Mouse (Mus musculus) neural tube, embryonic 12.5 days (tissue): ENCODE measurements around the gene Fcnb. TPM values are rescaled to one million over a fixed set of nuclear protein-coding genes. Genes with fewer than 3 reads are reported as not detected.

Source experiments
- ATAC-seq: fragments of 200-750 bp; cut with Nextera tagmentation; 2 replicates; pipeline ENCODE4 v1.8.0; 2017; ENCODE audit warnings: low read depth, mild to moderate bottlenecking, moderate TSS enrichment, moderate library complexity; ENCODE audit not compliant: low FRiP score
- H3K27ac ChIP-seq: fragments of 300-500 bp; sonication (generic); 2 replicates; pipeline ENCODE4 v1.5.1; 2016
- H3K27me3 ChIP-seq: fragments of 300-500 bp; sonication (generic); replicated peaks from 2 replicates; pipeline ENCODE4 v1.6.1; 2016; ENCODE audit warnings: mild to moderate bottlenecking
- H3K36me3 ChIP-seq: fragments of 300-500 bp; sonication (generic); 2 replicates; pipeline ENCODE4 v1.6.1; 2016; ENCODE audit warnings: mild to moderate bottlenecking
- H3K4me1 ChIP-seq: fragments of 300-500 bp; sonication (generic); 2 replicates; pipeline ENCODE4 v1.6.1; 2016
- H3K4me2 ChIP-seq: fragments of 300-500 bp; sonication (generic); replicated peaks from 2 replicates; pipeline ENCODE4 v1.6.1; 2016; ENCODE audit warnings: mild to moderate bottlenecking
- H3K4me3 ChIP-seq: fragments of 300-500 bp; sonication (generic); 2 replicates; pipeline ENCODE4 v1.5.1; 2016
- H3K9ac ChIP-seq: fragments of 300-500 bp; sonication (generic); 2 replicates; pipeline ENCODE4 v1.6.1; 2016; ENCODE audit warnings: mild to moderate bottlenecking
- H3K9me3 ChIP-seq: fragments of 300-500 bp; sonication (generic); 2 replicates; pipeline ENCODE4 v1.6.1; 2016; ENCODE audit warnings: mild to moderate bottlenecking
- WGBS: fragments of 180-500 bp; shearing (Covaris S2); methylation state at CpG from one replicate; pipeline ENCODE4 v1.1.7; 2016; 5-methylcytosine and 5-hydroxymethylcytosine counted together
- polyA plus RNA-seq: library from polyadenylated mRNA; unstranded; fragments of >200 nt; fragmentation: Nextera tagmentation; extraction: Ambion mirVana; gene quantifications from 2 replicates; pipeline ENCODE4 v1.2.1, GENCODE M21; 2016

Fcnb gene
- 0.28 and 0.53 TPM in 2 replicates for polyA plus RNA-seq

DNA sequence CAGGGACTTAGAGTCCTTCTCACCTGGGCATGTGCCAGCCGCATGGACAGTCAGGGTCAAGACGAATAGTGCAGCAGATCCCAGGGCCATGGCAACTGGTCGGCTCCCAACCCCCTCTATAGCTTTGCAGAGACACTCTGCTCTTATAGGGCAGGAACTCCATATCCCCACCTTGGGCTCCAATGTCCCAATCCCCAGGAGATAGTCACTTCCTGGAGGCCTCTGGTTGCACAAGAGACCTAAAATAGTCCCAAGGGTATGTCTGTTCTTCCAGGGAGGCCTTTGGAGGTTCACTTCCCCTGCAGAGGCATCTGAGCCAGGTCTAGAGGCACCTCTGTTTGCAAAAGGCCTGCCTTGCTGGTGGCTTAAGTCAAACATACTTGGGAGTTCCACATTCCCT is at the start of gene Fcnb:
Gene Fcnb, minus strand, starts transcription at position 118 of the 400 bp plus-strand sequence.
- H3K4me3 ChIP-seq = no peak within 1 kb of the TSS
- WGBS = 85% methylated on average over 3 of the region's 3 CpGs
- ATAC-seq = no peak
- H3K27ac ChIP-seq = no peak within 1 kb of the TSS
- H3K4me2 ChIP-seq = no peak within 1 kb of the TSS
- H3K36me3 ChIP-seq = no peaks in the 10 kb centered on the region
- no peaks in the 10 kb centered on the region for H3K9me3 ChIP-seq
- no peak within 1 kb of the TSS for H3K9ac ChIP-seq
- no peaks in the 10 kb centered on the region for H3K4me1 ChIP-seq
- no peaks in the 10 kb centered on the region for H3K27me3 ChIP-seq

DNA sequence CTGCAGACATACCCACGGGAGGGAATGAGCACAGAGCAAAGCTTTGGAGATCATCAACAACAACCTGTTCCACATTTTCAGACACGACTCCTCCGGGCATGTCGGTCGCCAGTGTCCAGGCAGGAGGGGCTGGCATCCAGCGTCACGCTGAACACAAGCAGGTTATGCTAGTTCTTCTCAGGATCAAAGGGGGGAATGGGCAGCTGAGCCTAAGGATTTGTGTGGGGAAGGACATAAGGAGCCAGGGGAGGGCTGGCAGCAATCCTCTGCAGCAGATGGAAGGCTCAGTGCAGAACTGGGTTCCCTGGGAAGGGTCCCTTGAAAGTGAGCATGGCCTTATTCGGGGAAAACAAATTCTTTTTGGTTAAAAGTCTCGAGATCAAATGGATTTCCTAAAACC is 49.1 kb upstream of the Fcnb start:
- no peak overlapping the region for H3K4me2 ChIP-seq
- no peaks in the 10 kb centered on the region for H3K9me3 ChIP-seq
- H3K4me3 ChIP-seq = no peak overlapping the region
- H3K27me3 ChIP-seq = no peaks in the 10 kb centered on the region
- WGBS = 87% methylated on average over 9 of the region's 9 CpGs
- 0 out of 2 replicates have a peak, but pooled peaks cover 5% of the 10 kb centered on the region for H3K4me1 ChIP-seq
- no peak overlapping the region for H3K27ac ChIP-seq
- H3K36me3 ChIP-seq = no peaks in the 10 kb centered on the region
- ATAC-seq = no peak
- no peak overlapping the region for H3K9ac ChIP-seq

DNA sequence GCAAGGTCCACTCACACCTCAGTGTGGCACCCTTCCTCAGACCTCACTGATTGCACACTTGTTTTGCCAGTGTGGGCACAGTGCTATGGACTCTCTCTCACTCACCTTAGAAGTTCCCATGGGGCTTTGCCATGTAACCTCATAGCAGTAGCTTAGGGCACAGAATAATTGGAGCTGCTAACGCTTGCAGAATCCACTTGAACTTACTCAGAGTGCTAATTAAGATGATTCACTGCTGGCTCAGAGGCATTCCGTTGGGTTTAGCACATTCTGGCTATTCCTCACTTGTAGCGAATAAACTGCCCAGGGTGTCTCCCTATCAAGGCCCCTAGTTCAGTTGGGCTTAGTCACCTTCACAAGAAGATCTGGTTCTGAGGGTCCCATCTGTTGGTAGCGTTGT is 47.4 kb upstream of the Fcnb start:
- ATAC-seq = no peak
- Histone ChIP-seq H3K4me1 (no peaks in the 10 kb centered on the region), H3K4me3 (no peak overlapping the region), H3K9ac (no peak overlapping the region), H3K27me3 (no peaks in the 10 kb centered on the region), H3K27ac (no peak overlapping the region), H3K36me3 (no peaks in the 10 kb centered on the region), H3K9me3 (no peaks in the 10 kb centered on the region), H3K4me2 (no peak overlapping the region)
- WGBS = 81% methylated on average over 4 of the region's 4 CpGs

DNA sequence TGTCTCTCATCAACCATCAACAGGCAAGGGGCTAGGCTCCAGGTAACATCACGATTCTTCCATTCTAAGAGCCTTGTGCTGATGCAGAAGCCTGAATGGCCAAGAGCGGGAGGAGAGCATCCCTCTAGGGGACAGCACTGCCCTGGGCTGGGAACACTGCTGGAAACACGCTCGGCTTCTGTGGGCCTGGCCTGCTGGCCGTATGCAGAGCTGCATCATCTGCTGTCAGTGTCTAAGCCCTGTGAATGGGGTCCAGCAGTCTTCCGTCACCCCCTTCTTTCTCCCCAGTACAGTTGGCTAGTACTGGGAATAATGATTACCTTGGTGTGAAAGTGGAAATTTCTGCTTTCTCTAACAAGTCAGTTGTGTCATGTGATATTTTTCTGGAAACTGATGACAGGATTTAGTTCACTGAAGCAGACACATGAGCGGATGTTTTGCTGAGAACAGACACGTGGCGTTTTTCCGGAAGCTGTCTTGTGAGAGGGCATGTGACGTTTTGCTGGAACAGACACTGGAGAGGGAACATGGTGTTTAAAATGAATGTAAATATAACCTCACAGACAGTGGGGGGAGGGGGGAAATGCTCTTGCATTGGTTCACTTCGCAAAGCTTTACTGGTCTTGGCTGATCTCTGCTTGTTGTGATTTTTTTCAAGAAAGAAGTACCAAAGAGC is 42.2 kb upstream of the Fcnb start:
- ATAC-seq = no peak
- 84% methylated on average over 12 of the region's 12 CpGs for WGBS

DNA sequence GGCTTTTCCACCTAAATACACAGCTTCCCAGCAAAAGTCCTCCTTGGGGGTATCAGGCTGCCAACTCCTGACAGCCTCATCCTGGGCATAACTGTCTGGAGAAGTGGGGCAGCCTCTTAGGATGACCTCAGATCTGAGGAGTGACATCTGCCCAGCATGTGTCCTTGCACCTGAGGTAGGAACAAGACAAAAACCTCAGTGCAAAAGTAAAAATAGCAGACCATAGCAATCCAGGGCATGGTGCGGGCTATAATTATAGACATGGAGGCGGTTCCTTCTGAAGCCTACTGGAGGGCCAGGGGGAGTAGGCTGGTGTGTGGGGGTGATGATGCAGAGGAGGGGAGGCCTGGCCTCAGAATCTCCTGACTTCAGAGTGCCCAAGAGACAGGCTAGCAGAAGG is 39.2 kb upstream of the Fcnb start:
- ATAC-seq = no peak
- H3K9ac ChIP-seq = no peak overlapping the region
- H3K36me3 ChIP-seq = no peaks in the 10 kb centered on the region
- WGBS = 93% methylated on average over 2 of the region's 2 CpGs
- no peak overlapping the region for H3K4me2 ChIP-seq
- no peaks in the 10 kb centered on the region for H3K9me3 ChIP-seq
- 0 out of 2 replicates have a peak, but pooled peaks cover 3% of the 10 kb centered on the region for H3K4me1 ChIP-seq
- no peaks in the 10 kb centered on the region for H3K27me3 ChIP-seq
- no peak overlapping the region for H3K27ac ChIP-seq
- no peak overlapping the region for H3K4me3 ChIP-seq

More for the DNA sequence above, 42.2 kb upstream of the Fcnb start:
- Histone ChIP-seq H3K9me3 (no peaks in the 10 kb centered on the region), H3K4me1 (no peaks in the 10 kb centered on the region), H3K4me2 (no peak overlapping the region), H3K27ac (no peak overlapping the region), H3K36me3 (no peaks in the 10 kb centered on the region), H3K9ac (no peak overlapping the region), H3K27me3 (no peaks in the 10 kb centered on the region), H3K4me3 (no peak overlapping the region)

DNA sequence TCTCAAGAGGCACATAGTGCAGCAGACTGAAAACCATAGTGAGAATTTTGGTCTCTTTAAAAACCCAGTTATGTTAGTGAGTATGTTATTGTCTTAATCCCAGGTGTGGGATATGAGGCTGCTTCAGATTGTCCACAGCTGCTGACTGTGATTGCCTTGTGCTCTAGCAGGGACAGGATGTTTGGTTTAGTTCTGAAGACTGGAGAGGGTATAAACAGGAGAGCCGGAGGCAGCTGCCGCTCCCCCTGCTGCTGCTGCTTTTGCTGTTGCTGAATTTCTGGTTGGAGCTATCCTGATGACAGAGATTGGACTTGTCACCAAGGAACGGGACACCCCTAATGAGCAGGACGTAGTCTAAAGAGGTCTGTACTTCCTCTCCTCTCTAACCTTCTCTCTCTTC is 36.6 kb upstream of the Fcnb start:
- WGBS = 88% methylated on average over 4 of the region's 4 CpGs
- no peaks in the 10 kb centered on the region for H3K27me3 ChIP-seq
- H3K9me3 ChIP-seq = no peaks in the 10 kb centered on the region
- H3K27ac ChIP-seq = no peak overlapping the region
- no peaks in the 10 kb centered on the region for H3K36me3 ChIP-seq
- ATAC-seq = no peak
- no peak overlapping the region for H3K4me2 ChIP-seq
- peaks cover 17% of the 10 kb centered on the region for H3K4me1 ChIP-seq
- no peak overlapping the region for H3K4me3 ChIP-seq
- H3K9ac ChIP-seq = no peak overlapping the region

DNA sequence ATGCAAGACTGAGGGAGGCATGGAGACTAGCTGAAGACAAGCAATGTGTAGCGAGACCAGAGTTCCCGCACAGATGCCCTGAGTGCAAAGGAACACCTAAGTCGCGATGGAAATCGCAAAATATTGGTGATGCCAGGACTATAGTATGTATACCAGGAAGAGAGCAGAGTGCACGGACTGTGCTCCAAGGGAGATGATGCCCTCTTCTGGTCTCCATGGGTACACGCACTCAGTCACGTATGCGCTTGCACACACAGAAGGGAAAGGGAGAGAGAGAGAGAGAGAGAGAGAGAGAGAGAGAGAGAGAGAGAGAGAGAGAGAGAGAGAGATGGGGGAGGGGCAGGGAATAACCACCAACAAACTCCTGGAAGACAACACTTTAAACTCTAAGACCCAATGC is 35.7 kb upstream of the Fcnb start:
- no peaks in the 10 kb centered on the region for H3K27me3 ChIP-seq
- H3K9ac ChIP-seq = no peak overlapping the region
- H3K36me3 ChIP-seq = no peaks in the 10 kb centered on the region
- WGBS = 94% methylated on average over 9 of the region's 9 CpGs
- H3K4me2 ChIP-seq = no peak overlapping the region
- H3K4me1 ChIP-seq = peaks cover 17% of the 10 kb centered on the region
- no peak overlapping the region for H3K4me3 ChIP-seq
- H3K27ac ChIP-seq = no peak overlapping the region
- no peaks in the 10 kb centered on the region for H3K9me3 ChIP-seq
- ATAC-seq = no peak

DNA sequence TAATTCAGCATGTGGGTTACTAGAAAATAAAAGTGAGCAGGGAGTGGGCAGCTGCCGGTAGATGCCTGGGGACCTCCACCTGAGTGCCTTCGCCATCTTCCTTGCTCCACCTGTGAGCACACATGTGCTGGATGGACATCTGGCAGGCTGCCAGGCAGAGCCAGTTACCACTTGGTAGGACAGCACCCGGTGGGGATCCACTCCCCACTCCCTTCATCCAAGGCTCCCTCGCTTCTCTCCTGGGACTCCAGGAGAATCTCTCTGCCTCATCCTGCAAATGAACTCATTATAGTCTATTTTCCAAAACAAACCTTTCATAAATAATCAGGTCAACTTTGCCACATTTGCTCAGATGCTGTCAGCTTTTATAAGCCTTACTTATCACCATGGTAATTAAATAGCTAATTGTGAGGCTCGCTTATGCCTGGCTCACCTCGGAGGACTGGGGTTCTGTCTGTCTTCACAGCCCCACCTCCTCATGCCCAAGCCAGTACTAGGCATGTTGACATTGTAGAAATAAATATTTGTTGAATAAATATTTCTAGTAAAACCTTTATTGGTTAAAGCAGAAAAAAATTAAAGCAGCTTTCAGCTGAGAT is 33.9 kb upstream of the Fcnb start:
- 53% methylated on average over 6 of the region's 6 CpGs for WGBS
- Histone ChIP-seq H3K4me1 (peaks cover 17% of the 10 kb centered on the region), H3K4me3 (no peak overlapping the region), H3K9me3 (no peaks in the 10 kb centered on the region), H3K36me3 (no peaks in the 10 kb centered on the region), H3K27ac (no peak overlapping the region), H3K27me3 (peaks cover 4% of the 10 kb centered on the region; the same call in 1 of the 2 replicates), H3K9ac (no peak overlapping the region), H3K4me2 (peak overlapping the region; percentile 18; the same call in 1 of the 2 replicates)
- no peak; the same call in 1 of the 2 replicates for ATAC-seq

DNA sequence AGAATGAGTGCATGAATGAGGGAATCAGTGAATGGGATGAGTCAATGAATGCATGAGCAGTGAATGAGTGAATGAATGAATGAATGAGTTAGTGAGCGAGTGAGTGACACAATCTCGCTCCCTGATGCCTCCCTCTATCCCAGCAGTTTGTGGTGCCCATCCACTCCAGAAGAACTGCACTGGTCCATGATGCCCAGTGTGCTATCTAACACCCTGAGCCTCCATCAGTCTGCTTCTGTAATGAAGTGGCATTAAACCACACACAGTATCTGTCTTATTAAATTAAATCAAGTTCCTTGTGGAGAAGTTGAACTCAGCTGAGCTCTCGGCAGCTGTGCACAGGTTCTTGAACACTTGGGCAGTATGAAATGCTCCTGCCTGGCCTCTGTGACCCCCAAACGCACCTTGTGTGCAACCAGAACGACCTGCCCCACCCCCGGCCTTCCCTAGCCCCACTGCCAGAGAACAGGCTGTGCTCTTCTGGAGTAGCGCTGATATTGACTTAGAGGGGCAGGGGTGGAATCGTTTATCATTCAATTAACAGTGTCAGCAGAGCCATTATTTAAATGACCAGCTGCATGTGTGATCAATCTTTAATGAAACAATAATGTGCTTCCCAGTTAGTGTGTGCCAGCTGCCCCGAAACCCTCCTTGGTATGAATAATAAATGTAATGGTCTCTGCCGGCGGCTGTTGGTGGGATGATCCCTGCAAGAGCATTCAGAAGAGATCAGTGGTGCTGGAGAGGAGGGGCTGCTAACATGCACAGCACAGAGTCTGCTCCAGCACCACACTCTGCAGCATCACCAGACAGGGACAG is 33.0 kb upstream of the Fcnb start:
- peaks cover 4% of the 10 kb centered on the region; the same call in 1 of the 2 replicates for H3K27me3 ChIP-seq
- H3K27ac ChIP-seq = no peak overlapping the region
- peak overlapping the region; percentile 18; the same call in 1 of the 2 replicates for H3K4me2 ChIP-seq
- ATAC-seq = peak; percentile 84
- H3K36me3 ChIP-seq = no peaks in the 10 kb centered on the region
- no peaks in the 10 kb centered on the region for H3K9me3 ChIP-seq
- no peak overlapping the region for H3K4me3 ChIP-seq
- WGBS = 34% methylated on average over 11 of the region's 11 CpGs
- peaks cover 17% of the 10 kb centered on the region for H3K4me1 ChIP-seq
- no peak overlapping the region for H3K9ac ChIP-seq

DNA sequence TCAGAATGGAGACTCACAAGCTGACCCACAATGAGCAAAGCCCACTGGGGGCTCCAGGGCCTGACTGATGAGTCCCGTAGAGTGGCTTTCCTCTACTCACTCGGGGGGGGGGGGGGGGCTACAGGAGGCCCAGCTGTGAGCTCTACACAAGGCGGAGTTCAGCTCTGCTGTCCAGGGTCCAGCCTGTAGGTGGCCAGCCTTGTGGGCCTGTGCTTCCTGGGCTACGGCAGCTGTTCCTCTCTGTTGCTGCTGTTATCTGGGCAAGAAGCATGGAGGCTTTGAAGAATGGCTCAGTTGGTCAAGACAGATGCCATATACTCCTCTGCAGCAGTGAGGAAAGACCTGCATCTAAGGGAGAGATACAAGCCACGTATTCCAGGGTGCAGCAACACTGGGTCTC is 24.1 kb upstream of the Fcnb start:
- Histone ChIP-seq H3K36me3 (no peaks in the 10 kb centered on the region), H3K27me3 (no peaks in the 10 kb centered on the region), H3K4me2 (no peak overlapping the region), H3K9me3 (no peaks in the 10 kb centered on the region), H3K27ac (no peak overlapping the region), H3K9ac (no peak overlapping the region), H3K4me1 (no peaks in the 10 kb centered on the region), H3K4me3 (no peak overlapping the region)
- ATAC-seq = no peak
- 59% methylated on average over 5 of the region's 5 CpGs for WGBS

DNA sequence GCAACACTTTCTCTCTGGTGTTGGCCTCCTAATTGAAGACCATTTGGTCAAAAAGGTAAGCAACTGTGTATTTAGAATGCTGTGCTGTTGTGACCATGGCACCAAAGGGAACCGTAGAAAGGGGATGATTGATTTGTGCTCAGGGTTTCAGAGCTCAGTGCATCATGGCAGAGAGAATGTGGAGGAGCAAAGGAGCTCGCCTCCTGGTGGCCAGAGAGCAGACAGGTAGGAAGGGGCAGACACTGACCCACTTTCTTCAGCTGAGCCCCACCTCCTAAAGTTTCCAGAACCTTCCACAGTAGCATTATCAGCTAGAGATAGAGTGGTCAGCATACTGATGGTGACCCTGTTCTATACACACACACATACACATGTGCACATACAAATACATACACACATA is 21.3 kb upstream of the Fcnb start:
- H3K27ac ChIP-seq = no peak overlapping the region
- H3K4me3 ChIP-seq = no peak overlapping the region
- no peak overlapping the region for H3K9ac ChIP-seq
- WGBS = 55% methylated on average over 2 of the region's 2 CpGs
- H3K27me3 ChIP-seq = no peaks in the 10 kb centered on the region
- no peaks in the 10 kb centered on the region for H3K4me1 ChIP-seq
- no peaks in the 10 kb centered on the region for H3K9me3 ChIP-seq
- H3K36me3 ChIP-seq = no peaks in the 10 kb centered on the region
- no peak overlapping the region for H3K4me2 ChIP-seq
- ATAC-seq = no peak

DNA sequence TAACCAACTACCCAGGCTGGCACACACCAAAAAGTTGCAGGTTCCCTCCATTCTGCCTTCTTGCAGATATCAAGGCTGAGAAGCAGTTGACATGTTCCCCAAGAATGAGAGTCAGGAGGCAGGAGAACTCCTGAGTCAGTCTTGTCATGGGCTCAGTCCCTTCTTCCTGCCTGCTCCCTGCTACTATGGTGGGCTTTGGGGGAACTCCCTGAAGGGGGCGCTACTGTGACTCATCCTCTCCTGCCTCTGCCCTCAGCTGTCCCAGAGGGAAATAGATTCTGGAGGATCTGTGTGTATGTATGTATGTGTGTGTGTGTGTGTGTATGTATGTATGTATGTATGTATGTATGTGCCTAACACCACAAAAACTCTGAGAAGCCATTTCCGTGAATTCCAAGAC is 19.0 kb upstream of the Fcnb start:
- Histone ChIP-seq H3K9me3 (no peaks in the 10 kb centered on the region), H3K9ac (no peak overlapping the region), H3K4me1 (peaks cover 6% of the 10 kb centered on the region), H3K4me2 (no peak overlapping the region), H3K27me3 (peaks cover 6% of the 10 kb centered on the region; the same call in 1 of the 2 replicates), H3K4me3 (no peak overlapping the region), H3K27ac (no peak overlapping the region), H3K36me3 (no peaks in the 10 kb centered on the region)
- no peak for ATAC-seq
- WGBS = 66% methylated on average over 2 of the region's 2 CpGs
